Mouse (Mus musculus) thymus, adult 2 months (tissue): ENCODE measurements around the gene Gm36028.

Experiments
- CTCF ChIP-seq: fragments of 200-500 bp; IDR thresholded peaks from 2 replicates; pipeline ENCODE4 v1.5.1; 2012; ENCODE audit warnings: mild to moderate bottlenecking, control low read depth, low read length, moderate library complexity, borderline replicate concordance; ENCODE audit not compliant: control insufficient read depth, poor library complexity, insufficient read depth; ENCODE audit errors: extremely low read depth
- POLR2A ChIP-seq: fragments of 200-500 bp; IDR thresholded peaks from 2 replicates; pipeline ENCODE4 v1.6.1; 2012; ENCODE audit warnings: mild to moderate bottlenecking, low read length, control low read depth, moderate library complexity; ENCODE audit not compliant: control insufficient read depth, poor library complexity, insufficient read depth; ENCODE audit errors: extremely low read depth

GRCm38 (mm10) chr16:37898790-37899189, 37.8 kb upstream of the Gm36028 start:
- TF ChIP-seq CTCF (no peak), POLR2A (no peak)
